Mouse (Mus musculus): ENCODE data around the gene Psg23. TPM values are rescaled to one million over a fixed set of nuclear protein-coding genes. Genes with fewer than 3 reads are reported as not detected.

Psg23 gene
- polyA plus RNA-seq (2014; fragmentation: Illumina TruSeq; extraction: RNeasy Lipid Tissue Mini Kit (QIAGEN cat#74804); ENCODE audit: low read depth, low replicate concordance), result not detected

DNA sequence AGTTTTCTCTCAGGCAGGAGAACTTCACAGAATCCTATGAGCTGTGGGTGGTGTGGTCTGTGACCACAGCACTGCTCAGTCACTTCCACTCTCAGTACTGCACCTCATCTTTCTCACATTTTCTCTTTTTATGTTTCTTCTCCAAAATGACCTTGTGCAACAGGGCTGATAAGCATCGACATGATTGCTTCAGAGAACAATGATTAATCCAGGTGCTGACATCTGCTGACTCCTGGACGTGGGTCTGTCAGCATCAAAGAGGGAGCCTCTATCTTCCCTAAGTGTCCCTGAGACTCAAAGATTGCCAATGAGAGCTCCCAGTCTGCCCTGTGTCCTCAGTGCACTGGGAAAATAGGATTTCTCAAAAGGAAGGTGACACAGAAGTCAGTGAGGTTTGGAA is at the start of gene Psg23:
TSS of gene Psg23 (minus strand) at position 101 of the 400 bp plus-strand sequence.

DNA sequence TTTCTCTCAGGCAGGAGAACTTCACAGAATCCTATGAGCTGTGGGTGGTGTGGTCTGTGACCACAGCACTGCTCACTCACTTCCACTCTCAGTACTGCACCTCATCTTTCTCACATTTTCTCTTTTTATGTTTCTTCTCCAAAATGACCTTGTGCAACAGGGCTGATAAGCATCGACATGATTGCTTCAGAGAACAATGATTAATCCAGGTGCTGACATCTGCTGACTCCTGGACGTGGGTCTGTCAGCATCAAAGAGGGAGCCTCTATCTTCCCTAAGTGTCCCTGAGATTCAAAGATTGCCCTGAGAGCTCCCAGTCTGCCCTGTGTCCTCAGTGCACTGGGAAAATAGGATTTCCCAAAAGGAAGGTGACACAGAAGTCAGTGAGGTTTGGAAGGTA is 40.3 kb upstream of the Psg23 start, which contains the start of gene Psg21:
TSS of gene Psg21 (minus strand) at position 101 of the 400 bp plus-strand sequence.

DNA sequence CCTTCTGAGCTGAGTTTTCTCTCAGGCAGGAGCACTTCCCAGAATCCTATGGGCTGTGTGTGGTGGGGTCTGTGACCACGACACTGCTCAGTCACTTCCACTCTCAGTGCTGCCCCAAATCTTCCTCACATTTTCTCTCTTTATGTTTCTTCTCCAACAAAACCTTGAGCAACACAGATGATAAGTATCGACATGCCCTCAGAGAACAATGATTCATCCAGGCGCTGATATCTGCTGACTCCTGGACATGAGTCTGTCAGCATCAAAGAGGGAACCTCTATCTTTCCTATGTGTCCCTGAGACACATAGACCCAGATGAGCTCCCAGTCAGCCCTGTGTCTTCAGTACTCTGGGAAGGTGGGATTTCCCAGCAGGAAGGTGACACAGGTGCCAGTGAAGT is 49.1 kb downstream of the Psg23 start, which contains the start of gene Psg27:
TSS of gene Psg27 (minus strand) at position 101 of the 400 bp plus-strand sequence.

Other genes starting within 250 kb of the Psg23 start
- not detected for gene Psg28, start 184.5 kb downstream of the Psg23 start, polyA plus RNA-seq (2014; fragmentation: Illumina TruSeq; extraction: RNeasy Lipid Tissue Mini Kit (QIAGEN cat#74804); ENCODE audit: low read depth, low replicate concordance)
- not detected for gene Psg26, start 132.3 kb downstream of the Psg23 start, polyA plus RNA-seq (2014; fragmentation: Illumina TruSeq; extraction: RNeasy Lipid Tissue Mini Kit (QIAGEN cat#74804); ENCODE audit: low read depth, low replicate concordance)
- not detected for gene Psg25, start 84.2 kb downstream of the Psg23 start, polyA plus RNA-seq (2014; fragmentation: Illumina TruSeq; extraction: RNeasy Lipid Tissue Mini Kit (QIAGEN cat#74804); ENCODE audit: low read depth, low replicate concordance)
- gene Psg27, start 49.2 kb downstream of the Psg23 start, polyA plus RNA-seq (2014; fragmentation: Illumina TruSeq; extraction: RNeasy Lipid Tissue Mini Kit (QIAGEN cat#74804); ENCODE audit: low read depth, low replicate concordance), result not detected
- gene Psg21, start 40.2 kb upstream of the Psg23 start, polyA plus RNA-seq (2014; fragmentation: Illumina TruSeq; extraction: RNeasy Lipid Tissue Mini Kit (QIAGEN cat#74804); ENCODE audit: low read depth, low replicate concordance), result not detected
- gene Psg20, start 69.7 kb upstream of the Psg23 start, polyA plus RNA-seq (2014; fragmentation: Illumina TruSeq; extraction: RNeasy Lipid Tissue Mini Kit (QIAGEN cat#74804); ENCODE audit: low read depth, low replicate concordance), result not detected
- not detected for gene Psg22, start 101.6 kb upstream of the Psg23 start, polyA plus RNA-seq (2014; fragmentation: Illumina TruSeq; extraction: RNeasy Lipid Tissue Mini Kit (QIAGEN cat#74804); ENCODE audit: low read depth, low replicate concordance)
- not detected for gene Psg19, start 182.0 kb upstream of the Psg23 start, polyA plus RNA-seq (2014; fragmentation: Illumina TruSeq; extraction: RNeasy Lipid Tissue Mini Kit (QIAGEN cat#74804); ENCODE audit: low read depth, low replicate concordance)
- not detected for gene Psg17, start 205.1 kb upstream of the Psg23 start, polyA plus RNA-seq (2014; fragmentation: Illumina TruSeq; extraction: RNeasy Lipid Tissue Mini Kit (QIAGEN cat#74804); ENCODE audit: low read depth, low replicate concordance)
- gene Mill2, start 223.5 kb upstream of the Psg23 start, polyA plus RNA-seq (2014; fragmentation: Illumina TruSeq; extraction: RNeasy Lipid Tissue Mini Kit (QIAGEN cat#74804); ENCODE audit: low read depth, low replicate concordance), result 8.8 TPM